Mouse (Mus musculus) brain, embryonic 14.5 days (tissue): ENCODE measurements around the gene Kat6b. TPM values are rescaled to one million over a fixed set of nuclear protein-coding genes. Genes with fewer than 3 reads are reported as not detected.
"Not testable (repeated sequence)": the region's sequence is repeated elsewhere in the genome, so short reads cannot be mapped to it uniquely, and the experiment has no call there.

Experiments used
- DNase-seq: peaks from one replicate; pipeline ENCODE4 v3.0.0-alpha.2; 2011; ENCODE audit warnings: low read depth
- CTCF ChIP-seq: fragments of 200-500 bp; IDR thresholded peaks from 2 replicates; pipeline ENCODE4 v1.5.1; 2012; ENCODE audit warnings: inconsistent platforms, mild to moderate bottlenecking, moderate library complexity, borderline replicate concordance; ENCODE audit not compliant: insufficient read depth, insufficient read length; ENCODE audit errors: extremely low read depth
- POLR2A ChIP-seq: fragments of 200-500 bp; IDR thresholded peaks from 2 replicates; pipeline ENCODE4 v1.6.1; 2012; ENCODE audit warnings: mild to moderate bottlenecking, inconsistent platforms, borderline replicate concordance; ENCODE audit not compliant: poor library complexity, insufficient read depth, insufficient read length, severe bottlenecking; ENCODE audit errors: extremely low read depth
- polyA plus RNA-seq: library from polyadenylated mRNA; depleted of rRNA; stranded (reverse); fragments of >200 nt; gene quantifications from 2 replicates; pipeline ENCODE4 v1.2.3, GENCODE M21; 2012

Kat6b gene
- polyA plus RNA-seq, 1 experiment = 42.7 TPM

GRCm38 (mm10) chr14:21659652-21660051, 178.4 kb downstream of the Kat6b start:
- peak; percentile 89 for DNase-seq
- no peak for TF ChIP-seq POLR2A
- TF ChIP-seq CTCF = peak; percentile 80

- TF ChIP-seq CTCF = peak; percentile 16; the same call in 1 of the 2 replicates
- TF ChIP-seq POLR2A = no peak
- no peak for DNase-seq
Measured at GRCm38 (mm10) chr14:21662465-21663142, 181.4 kb downstream of the Kat6b start.

- TF ChIP-seq POLR2A = no peak
- TF ChIP-seq CTCF = no peak
- no peak for DNase-seq
Measured at GRCm38 (mm10) chr14:21669218-21669617, 188.0 kb downstream of the Kat6b start.

GRCm38 (mm10) chr14:21669633-21670421, 188.6 kb downstream of the Kat6b start:
- no peak for DNase-seq
- TF ChIP-seq POLR2A (no peak), CTCF (no peak)

- not testable (repeated sequence) for DNase-seq
Measured at GRCm38 (mm10) chr14:21670422-21671006, 189.3 kb downstream of the Kat6b start.

- TF ChIP-seq CTCF (no peak), POLR2A (no peak)
- DNase-seq = no peak
Measured at GRCm38 (mm10) chr14:21673100-21673499, 191.9 kb downstream of the Kat6b start.

- no peak; the same call in 1 of the 2 replicates for TF ChIP-seq CTCF
- TF ChIP-seq POLR2A = no peak
- DNase-seq = peak; percentile 74
Measured at GRCm38 (mm10) chr14:21674471-21674870, 193.2 kb downstream of the Kat6b start.

- DNase-seq = no peak
- no peak for TF ChIP-seq CTCF
- no peak for TF ChIP-seq POLR2A
Measured at GRCm38 (mm10) chr14:21676223-21676622, 195.0 kb downstream of the Kat6b start.

- no peak for TF ChIP-seq POLR2A
- TF ChIP-seq CTCF = peak; percentile 73
- peak; percentile 60 for DNase-seq
Measured at GRCm38 (mm10) chr14:21678509-21679285, 197.5 kb downstream of the Kat6b start.

- no peak for TF ChIP-seq CTCF
- peak; percentile 56 for DNase-seq
Measured at GRCm38 (mm10) chr14:21679631-21680201, 198.5 kb downstream of the Kat6b start.

- peak; percentile 83 for DNase-seq
Measured at GRCm38 (mm10) chr14:21682681-21683129, 201.5 kb downstream of the Kat6b start.

More at GRCm38 (mm10) chr14:21682681-21683129, 201.5 kb downstream of the Kat6b start:
- TF ChIP-seq POLR2A = no peak
- no peak for TF ChIP-seq CTCF
